Mouse (Mus musculus): ENCODE measurements around the gene Cyp4v3. TPM values are rescaled to one million over a fixed set of nuclear protein-coding genes. Genes with fewer than 3 reads are reported as not detected.

Gene Cyp4v3
- polyA plus RNA-seq, 1 experiment, result 45.5 TPM

DNA sequence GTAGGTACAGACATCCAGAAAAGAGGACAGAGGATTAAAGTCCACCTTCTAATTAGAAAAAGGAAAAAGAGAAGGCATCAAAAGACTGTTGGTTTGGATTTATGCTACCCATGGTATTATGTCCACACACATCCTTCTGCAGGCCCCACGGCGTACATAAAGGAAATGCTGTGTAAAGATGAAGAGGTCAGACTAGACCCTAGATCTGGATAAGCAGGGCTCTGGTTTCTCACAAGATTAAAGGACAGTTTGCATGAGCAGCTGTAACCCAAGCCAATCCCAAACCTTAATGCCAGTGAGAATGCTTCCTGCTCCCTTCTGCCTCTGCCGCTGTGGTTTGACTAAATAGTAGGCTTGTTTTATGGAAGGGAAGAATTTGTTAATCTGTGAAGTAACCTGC is 55.6 kb downstream of the Cyp4v3 start:
- no peaks in the 10 kb centered on the region for H3K4me1 ChIP-seq (ENCODE audit: control insufficient read depth, insufficient read depth, insufficient read length, low read length)
- H3K27ac ChIP-seq (replicated peaks; ENCODE audit: low read depth, low read length), result no peak overlapping the region
- H3K4me3 ChIP-seq (ENCODE audit: insufficient read depth, low read depth, low read length), result no peak overlapping the region

DNA sequence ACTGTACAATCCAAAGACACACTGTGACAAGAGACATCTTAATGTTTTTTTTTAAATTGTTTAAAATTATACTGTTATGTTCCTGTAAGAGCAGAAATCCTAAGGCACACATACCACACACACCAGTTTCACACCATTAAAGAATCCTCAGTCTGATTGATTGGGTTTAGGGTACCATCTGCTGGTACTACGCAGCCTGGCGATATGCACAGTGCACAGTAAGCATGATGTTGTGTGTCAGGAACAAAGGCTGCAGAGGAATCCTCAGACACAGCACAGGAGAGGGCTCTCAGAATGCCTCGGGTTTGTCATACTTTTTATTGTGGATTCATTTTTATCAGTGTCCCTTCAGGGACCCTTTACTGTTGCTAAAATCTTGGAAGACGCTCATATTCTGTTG is 58.7 kb downstream of the Cyp4v3 start:
- Histone ChIP-seq H3K4me3 (ENCODE audit: insufficient read depth, low read depth, low read length) (no peak overlapping the region), H3K4me1 (ENCODE audit: control insufficient read depth, insufficient read depth, insufficient read length, low read length) (no peaks in the 10 kb centered on the region), H3K27ac (replicated peaks; ENCODE audit: low read depth, low read length) (no peak overlapping the region)

- no peaks in the 10 kb centered on the region for H3K4me1 ChIP-seq (ENCODE audit: control insufficient read depth, insufficient read depth, insufficient read length, low read length)
- no peak overlapping the region for H3K4me3 ChIP-seq (ENCODE audit: insufficient read depth, low read depth, low read length)
- H3K27ac ChIP-seq (replicated peaks; ENCODE audit: low read depth, low read length), result no peak overlapping the region
These were observed 64.0 kb downstream of the Cyp4v3 start for GRCm38 (mm10) chr8:45269056-45269455.

- Histone ChIP-seq H3K4me1 (ENCODE audit: control insufficient read depth, insufficient read depth, insufficient read length, low read length) (no peaks in the 10 kb centered on the region), H3K4me3 (ENCODE audit: insufficient read depth, low read depth, low read length) (no peak overlapping the region), H3K27ac (replicated peaks; ENCODE audit: low read depth, low read length) (no peak overlapping the region)
These were observed 64.5 kb downstream of the Cyp4v3 start for GRCm38 (mm10) chr8:45268485-45268884.

GRCm38 (mm10) chr8:45267611-45268391 is 65.2 kb downstream of the Cyp4v3 start:
- no peak overlapping the region for H3K4me3 ChIP-seq (ENCODE audit: insufficient read depth, low read depth, low read length)
- H3K27ac ChIP-seq (replicated peaks; ENCODE audit: low read depth, low read length), result no peak overlapping the region
- no peaks in the 10 kb centered on the region for H3K4me1 ChIP-seq (ENCODE audit: control insufficient read depth, insufficient read depth, insufficient read length, low read length)

DNA sequence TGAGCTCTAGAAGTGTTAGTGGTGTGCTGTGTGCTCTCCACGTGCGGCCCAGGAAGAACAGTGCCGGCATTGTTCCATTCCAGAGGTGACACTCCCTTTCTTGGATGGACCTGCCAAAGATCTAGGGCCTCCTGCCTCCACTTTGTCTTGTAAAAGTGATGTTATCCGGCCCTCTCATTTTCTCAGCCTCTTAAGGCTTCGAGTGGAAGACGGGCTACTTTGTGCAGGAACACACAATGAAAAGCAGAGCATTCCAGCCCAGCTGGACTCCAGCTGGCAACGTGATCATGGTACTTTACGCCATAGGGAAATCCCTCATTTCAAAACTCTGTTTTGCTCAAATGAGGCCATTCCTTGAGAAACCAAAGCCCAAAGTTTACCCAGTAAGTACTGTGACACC is 66.0 kb downstream of the Cyp4v3 start:
- Histone ChIP-seq H3K4me1 (ENCODE audit: control insufficient read depth, insufficient read depth, insufficient read length, low read length) (no peaks in the 10 kb centered on the region), H3K4me3 (ENCODE audit: insufficient read depth, low read depth, low read length) (no peak overlapping the region), H3K27ac (replicated peaks; ENCODE audit: low read depth, low read length) (no peak overlapping the region)

- no peak overlapping the region for H3K4me3 ChIP-seq (ENCODE audit: insufficient read depth, low read depth, low read length)
- H3K4me1 ChIP-seq (ENCODE audit: control insufficient read depth, insufficient read depth, insufficient read length, low read length), result no peaks in the 10 kb centered on the region
- H3K27ac ChIP-seq (replicated peaks; ENCODE audit: low read depth, low read length), result no peak overlapping the region
These were observed 68.1 kb downstream of the Cyp4v3 start for GRCm38 (mm10) chr8:45264918-45265317.

DNA sequence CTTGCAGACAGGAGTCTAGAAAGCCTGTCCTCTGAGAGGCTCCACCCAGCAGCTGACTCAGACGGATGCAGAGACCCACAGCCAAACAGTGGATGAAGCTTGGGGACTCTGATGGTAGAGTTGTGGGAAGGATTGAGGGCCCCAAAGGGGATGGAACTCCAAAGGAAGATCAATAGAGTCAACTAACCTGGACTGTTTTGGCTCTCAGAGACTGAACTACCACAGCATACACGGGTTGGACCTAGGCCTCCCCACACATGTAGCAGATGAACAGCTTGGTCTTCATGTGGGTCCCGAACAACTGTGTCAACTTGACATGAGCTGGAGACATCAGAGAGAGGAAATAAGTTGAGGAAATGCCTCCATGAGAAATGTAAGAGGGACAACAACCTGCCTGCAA is 70.2 kb downstream of the Cyp4v3 start:
- no peak overlapping the region for H3K27ac ChIP-seq (replicated peaks; ENCODE audit: low read depth, low read length)
- no peak overlapping the region for H3K4me3 ChIP-seq (ENCODE audit: insufficient read depth, low read depth, low read length)
- no peaks in the 10 kb centered on the region for H3K4me1 ChIP-seq (ENCODE audit: control insufficient read depth, insufficient read depth, insufficient read length, low read length)

- Histone ChIP-seq H3K4me3 (ENCODE audit: insufficient read depth, low read depth, low read length) (no peak within 1 kb of the TSS), H3K27ac (replicated peaks; ENCODE audit: low read depth, low read length) (no peak within 1 kb of the TSS), H3K4me1 (ENCODE audit: control insufficient read depth, insufficient read depth, insufficient read length, low read length) (no peaks in the 10 kb centered on the region)
These were observed 71.1 kb downstream of the Cyp4v3 start, which contains the start of gene F11 for GRCm38 (mm10) chr8:45261920-45262319. Gene F11 (minus strand): TSS chr8:45262031.

GRCm38 (mm10) chr8:45258421-45258820 is 74.6 kb downstream of the Cyp4v3 start:
- no peaks in the 10 kb centered on the region for H3K4me1 ChIP-seq (ENCODE audit: control insufficient read depth, insufficient read depth, insufficient read length, low read length)
- H3K4me3 ChIP-seq (ENCODE audit: insufficient read depth, low read depth, low read length), result no peak overlapping the region
- no peak overlapping the region for H3K27ac ChIP-seq (replicated peaks; ENCODE audit: low read depth, low read length)

- Histone ChIP-seq H3K27ac (replicated peaks; ENCODE audit: low read depth, low read length) (no peak overlapping the region), H3K4me1 (ENCODE audit: control insufficient read depth, insufficient read depth, insufficient read length, low read length) (no peaks in the 10 kb centered on the region), H3K4me3 (ENCODE audit: insufficient read depth, low read depth, low read length) (no peak overlapping the region)
These were observed 78.0 kb downstream of the Cyp4v3 start for GRCm38 (mm10) chr8:45255040-45255439.

Other genes with a start within 250 kb of the Cyp4v3 start
- gene F11, start 71.2 kb downstream of the Cyp4v3 start, polyA plus RNA-seq (2012; ENCODE audit: insufficient read depth, insufficient read length, missing spikeins), result not detected in 2 replicates
- 0.38 and 0.40 TPM in 2 replicates for gene Klkb1, start 38.4 kb downstream of the Cyp4v3 start, polyA plus RNA-seq (2012; ENCODE audit: insufficient read depth, insufficient read length, missing spikeins)
- not detected in 2 replicates for gene Gm45753, start 24.8 kb downstream of the Cyp4v3 start, polyA plus RNA-seq (2012; ENCODE audit: insufficient read depth, insufficient read length, missing spikeins)
- gene Fam149a, start 49.1 kb upstream of the Cyp4v3 start, polyA plus RNA-seq (2012; ENCODE audit: insufficient read depth, insufficient read length, missing spikeins), result 10.6 and 13.1 TPM in 2 replicates
- gene Tlr3, start 77.9 kb upstream of the Cyp4v3 start, polyA plus RNA-seq (2012; ENCODE audit: insufficient read depth, insufficient read length, missing spikeins), result 6.6 and 7.1 TPM in 2 replicates
- 4.7 and 6.4 TPM in 2 replicates for gene Sorbs2, start 174.6 kb upstream of the Cyp4v3 start, polyA plus RNA-seq (2012; ENCODE audit: insufficient read depth, insufficient read length, missing spikeins)

Measured in brown adipose tissue, adult 24 weeks (tissue).